Mouse (Mus musculus): ENCODE results near the gene Ndufa7. TPM values are rescaled to one million over a fixed set of nuclear protein-coding genes. Genes with fewer than 3 reads are reported as not detected.
"Not testable (repeated sequence)": the region's sequence is repeated elsewhere in the genome, so short reads cannot be mapped to it uniquely, and the experiment has no call there.

Gene Ndufa7
- total RNA-seq, 2 experiments from 2014 or later: 190 to 211 TPM

DNA sequence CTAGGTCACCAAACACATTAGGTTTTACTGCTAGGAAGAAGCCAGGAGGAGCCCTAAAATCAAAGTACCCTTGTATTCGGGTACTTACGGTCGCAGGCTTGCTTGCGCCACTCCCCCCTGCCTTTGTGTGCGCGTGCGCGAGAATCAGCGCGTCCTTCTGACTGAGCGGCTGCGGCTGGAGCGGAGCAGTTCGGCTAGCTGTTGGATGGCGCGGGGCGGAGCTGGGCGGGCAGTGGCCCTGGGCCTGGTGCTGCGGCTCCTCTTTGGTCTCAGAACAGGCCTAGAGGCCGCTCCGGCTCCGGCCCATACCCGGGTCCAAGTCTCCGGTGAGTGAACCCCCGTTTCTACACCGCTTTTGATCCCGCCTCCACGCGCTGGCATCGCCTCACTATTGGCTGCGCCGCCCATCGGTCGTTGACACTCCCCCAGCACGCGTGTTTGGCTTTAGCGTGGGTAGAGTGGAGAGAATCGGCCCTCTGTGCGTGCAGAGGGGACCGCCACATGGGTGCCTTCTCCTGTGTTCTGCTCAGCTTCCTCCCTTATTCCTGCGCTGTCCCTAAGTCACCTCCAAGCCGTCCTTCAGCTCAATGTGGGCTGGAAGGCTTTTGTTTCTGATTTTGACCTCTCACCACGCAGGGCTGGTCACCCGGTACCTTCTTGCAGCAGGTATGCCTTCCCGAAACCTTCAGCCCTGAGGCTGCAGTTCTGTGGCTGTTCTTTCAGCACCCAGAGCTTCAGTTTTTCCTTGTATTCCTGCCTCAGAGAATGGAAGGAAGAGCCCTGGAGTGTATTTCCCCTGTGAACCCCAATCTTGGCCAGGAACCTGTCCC, 18.8 kb downstream of the Ndufa7 start, which contains the start of gene Cd320:
Gene Cd320 (plus strand): TSS at position 126 of the 830 bp plus-strand sequence.
- Histone ChIP-seq H3K4me3 (peak within 1 kb of the TSS; percentile 80), H3K27ac (peak within 1 kb of the TSS; percentile 89)
- peak; percentile 92 to 93 for DNase-seq (ENCODE audit: extremely low spot score in 1 of 2, low spot score in 2 of 2)
- peak; percentile 11; the same call in 1 of the 2 replicates for TF ChIP-seq CTCF (IDR thresholded peaks at IDR 0.05)
- intact Hi-C loops (cut with DNase I): no loop called here

DNA sequence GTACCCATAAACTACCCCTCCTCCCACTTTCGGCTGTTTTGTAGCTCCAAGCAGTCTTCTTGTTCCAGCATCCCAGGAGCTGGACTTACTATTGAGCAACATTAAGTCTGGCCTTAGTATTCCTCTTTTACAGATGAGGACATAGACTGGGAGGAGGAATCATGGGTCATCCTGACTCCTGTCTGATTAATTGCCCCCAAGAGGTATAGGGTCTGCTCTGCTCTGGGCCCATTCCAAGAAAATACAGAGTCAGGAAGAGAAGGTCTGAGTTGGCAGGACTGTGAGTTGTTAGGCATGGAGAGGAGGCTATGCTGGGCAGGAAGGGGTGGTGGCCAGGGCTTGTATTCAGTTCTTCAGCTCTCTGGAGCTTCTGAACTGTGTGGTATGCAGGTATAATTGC, 19.8 kb downstream of the Ndufa7 start:
- no peak for TF ChIP-seq CTCF (IDR thresholded peaks at IDR 0.05)
- H3K27ac ChIP-seq: no peak overlapping the region
- peak overlapping the region; percentile 80; the same call in 1 of the 2 replicates for H3K4me3 ChIP-seq
- intact Hi-C loops (cut with DNase I): no loop called here
- DNase-seq (ENCODE audit: extremely low spot score in 1 of 2, low spot score in 2 of 2): no peak

GRCm38 (mm10) chr17:33848139-33848538, 23.8 kb downstream of the Ndufa7 start:
- no peak for TF ChIP-seq CTCF (IDR thresholded peaks at IDR 0.05)
- Histone ChIP-seq H3K4me3 (no peak overlapping the region), H3K27ac (no peak overlapping the region)
- DNase-seq (ENCODE audit: extremely low spot score in 1 of 2, low spot score in 2 of 2): no peak
- intact Hi-C loops (cut with DNase I): no loop called here

GRCm38 (mm10) chr17:33851331-33851730, 27.0 kb downstream of the Ndufa7 start:
- DNase-seq (ENCODE audit: extremely low spot score in 1 of 2, low spot score in 2 of 2): no peak
- TF ChIP-seq CTCF (IDR thresholded peaks at IDR 0.05): no peak
- no peak overlapping the region for H3K27ac ChIP-seq
- intact Hi-C loops (cut with DNase I): no loop called here
- no peak overlapping the region for H3K4me3 ChIP-seq

DNA sequence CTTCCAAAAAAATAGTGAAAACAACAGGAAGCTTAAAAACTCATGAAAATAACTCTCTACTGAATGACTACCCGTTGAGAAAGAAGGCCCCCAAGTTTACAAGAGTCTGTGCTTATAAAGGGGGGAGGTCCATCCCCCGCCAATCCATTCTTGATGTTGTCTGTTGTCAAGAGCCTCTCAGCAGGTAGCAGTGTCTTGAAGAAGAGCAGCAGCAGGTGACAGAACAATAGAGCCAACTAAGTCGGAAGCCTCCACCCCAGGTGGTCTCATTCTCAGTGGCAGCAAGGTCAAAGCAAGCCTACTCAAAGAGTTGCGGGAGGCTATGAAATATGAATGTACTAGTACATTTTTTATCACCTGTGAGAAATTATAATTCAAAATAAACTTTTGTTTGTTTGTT, 33.4 kb downstream of the Ndufa7 start:
- Histone ChIP-seq H3K27ac (no peak overlapping the region), H3K4me3 (no peak overlapping the region)
- no peak for TF ChIP-seq CTCF (IDR thresholded peaks at IDR 0.05)
- no peak for DNase-seq (ENCODE audit: extremely low spot score in 1 of 2, low spot score in 2 of 2)
- intact Hi-C loops (cut with DNase I): no loop called here

GRCm38 (mm10) chr17:33865330-33866030, 41.1 kb downstream of the Ndufa7 start:
- peak; percentile 78 to 79 for DNase-seq (ENCODE audit: extremely low spot score in 1 of 2, low spot score in 2 of 2)
- intact Hi-C loops (cut with DNase I): no loop called here
- TF ChIP-seq CTCF (IDR thresholded peaks at IDR 0.05): peak; percentile 78
- H3K4me3 ChIP-seq: no peak overlapping the region
- H3K27ac ChIP-seq: no peak overlapping the region

DNA sequence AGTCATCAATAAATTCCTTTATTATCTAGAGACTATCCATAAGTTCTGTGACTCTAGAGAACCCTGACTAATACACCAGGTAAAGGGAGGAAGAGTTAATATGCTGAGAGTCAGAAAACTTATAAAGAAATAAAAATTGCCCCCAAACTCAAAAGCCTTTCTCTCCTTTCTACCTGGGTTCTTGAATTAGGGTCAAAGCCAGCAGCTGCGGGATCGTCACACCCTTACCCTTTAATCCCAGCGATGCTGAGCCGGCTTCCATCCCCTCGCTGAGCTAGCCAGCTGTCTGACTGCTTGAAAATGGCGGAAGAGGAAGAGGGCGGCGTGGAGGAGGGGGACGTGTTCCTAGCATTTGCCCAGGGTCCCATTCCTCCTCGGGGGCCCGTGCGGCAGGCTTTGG, 49.2 kb downstream of the Ndufa7 start, which contains the start of gene Gm7029:
Gene Gm7029 (plus strand): TSS at position 301 of the 400 bp plus-strand sequence.
- H3K4me3 ChIP-seq; intact Hi-C loops (cut with DNase I); DNase-seq (ENCODE audit: extremely low spot score in 1 of 2, low spot score in 2 of 2); H3K27ac ChIP-seq: not testable (repeated sequence)

- TF ChIP-seq CTCF (IDR thresholded peaks at IDR 0.05): no peak
- no peak for DNase-seq (ENCODE audit: extremely low spot score in 1 of 2, low spot score in 2 of 2)
- intact Hi-C loops (cut with DNase I): no loop called here
Measured at GRCm38 (mm10) chr17:33874411-33874810, 50.0 kb downstream of the Ndufa7 start.

GRCm38 (mm10) chr17:33875797-33876196, 51.4 kb downstream of the Ndufa7 start:
- DNase-seq (ENCODE audit: extremely low spot score in 1 of 2, low spot score in 2 of 2); intact Hi-C loops (cut with DNase I): not testable (repeated sequence)
- TF ChIP-seq CTCF (IDR thresholded peaks at IDR 0.05): peak; percentile 30

More at GRCm38 (mm10) chr17:33874411-33874810, 50.0 kb downstream of the Ndufa7 start:
- Histone ChIP-seq H3K4me3 (no peak overlapping the region), H3K27ac (no peak overlapping the region)

GRCm38 (mm10) chr17:33884320-33884719, 59.9 kb downstream of the Ndufa7 start:
- intact Hi-C loops (cut with DNase I); H3K27ac ChIP-seq; DNase-seq (ENCODE audit: extremely low spot score in 1 of 2, low spot score in 2 of 2); H3K4me3 ChIP-seq: not testable (repeated sequence)

More at GRCm38 (mm10) chr17:33875797-33876196, 51.4 kb downstream of the Ndufa7 start:
- not testable (repeated sequence) for H3K4me3 ChIP-seq, H3K27ac ChIP-seq

- DNase-seq (ENCODE audit: extremely low spot score in 1 of 2, low spot score in 2 of 2); H3K4me3 ChIP-seq; H3K27ac ChIP-seq; intact Hi-C loops (cut with DNase I): not testable (repeated sequence)
Measured at GRCm38 (mm10) chr17:33887802-33888201, 63.4 kb downstream of the Ndufa7 start.

Small RNAs within 50 kb of the gene (microRNA-seq; reads per million reads assigned to microRNA genes)
- 0 reads per million in 2 experiments for gene Gm27740

Other genes starting within 250 kb of the Ndufa7 start
- 10 to 100 TPM; 41.5 to 45.3 TPM for gene Zfp414, start 195.5 kb upstream of the Ndufa7 start, total RNA-seq (2021)
- under 1 TPM; 0.26 to 0.34 TPM for gene Pram1, start 186.5 kb upstream of the Ndufa7 start, total RNA-seq (2021)
- 100 to 1,000 TPM; 137 to 162 TPM for gene Hnrnpm, start 137.7 kb upstream of the Ndufa7 start, total RNA-seq (2021)
- gene March2, start 105.9 kb upstream of the Ndufa7 start, total RNA-seq (2021): 10 to 100 TPM; 93.2 to 94.9 TPM
- 100 to 1,000 TPM; 345 to 358 TPM for gene Rab11b, start 64.0 kb upstream of the Ndufa7 start, total RNA-seq (2021)
- gene Angptl4, start 42.7 kb upstream of the Ndufa7 start, total RNA-seq (2021): 1 to 10 TPM; 3.4 to 4.3 TPM
- 10 to 100 TPM; 32.3 to 38.7 TPM for gene Kank3, start 14.1 kb upstream of the Ndufa7 start, total RNA-seq (2021)
- 100 to 1,000 TPM; 600 to 661 TPM for gene Rps28, start within 50 bp of the Ndufa7 start, total RNA-seq (2021)
- gene Cd320, start 18.5 kb downstream of the Ndufa7 start, total RNA-seq (2021): 10 to 100 TPM; 19.8 to 26.8 TPM
- not detected for gene Gm7029, start 49.3 kb downstream of the Ndufa7 start, total RNA-seq (2021)
- gene Kifc1, start 66.1 kb downstream of the Ndufa7 start, total RNA-seq (2021): 1 to 10 TPM; 2.2 to 3.1 TPM
- gene Platr17, start 80.6 kb downstream of the Ndufa7 start, total RNA-seq (2021): not detected
- gene Daxx, start 84.8 kb downstream of the Ndufa7 start, total RNA-seq (2021): 10 to 100 TPM; 25.5 to 27.7 TPM
- 10 to 100 TPM; 41.3 to 44.2 TPM for gene Tapbp, start 91.3 kb downstream of the Ndufa7 start, total RNA-seq (2021)
- 10 to 100 TPM; 35.8 to 36.0 TPM for gene Zbtb22, start 91.3 kb downstream of the Ndufa7 start, total RNA-seq (2021)
- gene Rgl2, start 105.0 kb downstream of the Ndufa7 start, total RNA-seq (2021): 10 to 100 TPM; 63.4 to 74.3 TPM
- gene Pfdn6, start 115.8 kb downstream of the Ndufa7 start, total RNA-seq (2021): 10 to 100 TPM; 93.0 to 97.6 TPM
- gene Wdr46, start 116.1 kb downstream of the Ndufa7 start, total RNA-seq (2021): 10 to 100 TPM; 14.7 to 18.4 TPM
- 1 to 10 TPM; 6.3 to 6.5 TPM for gene B3galt4, start 126.9 kb downstream of the Ndufa7 start, total RNA-seq (2021)
- 10 to 100 TPM; 74.6 to 82.7 TPM for gene Vps52, start 131.2 kb downstream of the Ndufa7 start, total RNA-seq (2021)
- 100 to 1,000 TPM; 311 to 327 TPM for gene Rps18, start 131.4 kb downstream of the Ndufa7 start, total RNA-seq (2021)
- gene H2-K1, start 175.8 kb downstream of the Ndufa7 start, total RNA-seq (2021): 10 to 100 TPM; 19.7 to 23.5 TPM
- 10 to 100 TPM; 34.8 to 44.9 TPM for gene Ring1, start 200.1 kb downstream of the Ndufa7 start, total RNA-seq (2021)
- 10 to 100 TPM; 34.4 to 41.2 TPM for gene H2-Ke6, start 203.5 kb downstream of the Ndufa7 start, total RNA-seq (2021)
- gene Slc39a7, start 207.1 kb downstream of the Ndufa7 start, total RNA-seq (2021): 100 to 1,000 TPM in 1 of 2 experiments, 10 to 100 TPM in 1; 98.6 to 104 TPM
- gene Rxrb, start 207.2 kb downstream of the Ndufa7 start, total RNA-seq (2021): 10 to 100 TPM; 84.7 to 86.2 TPM
- 10 to 100 TPM; 11.3 to 15.2 TPM for gene Col11a2, start 214.9 kb downstream of the Ndufa7 start, total RNA-seq (2021)

Data from left cerebral cortex, adult 2 months (tissue).